Mouse (Mus musculus) A20 (cell line): ENCODE data around the gene Btbd35f19.
"Not testable (repeated sequence)": the region's sequence is repeated elsewhere in the genome, so short reads cannot be mapped to it uniquely, and the experiment has no call there.

Experiments
- DNase-seq: peaks from one replicate; pipeline ENCODE4 v3.0.0-alpha.2; 2011; ENCODE audit warnings: low read depth, low spot score

The Btbd35f19 gene

DNA sequence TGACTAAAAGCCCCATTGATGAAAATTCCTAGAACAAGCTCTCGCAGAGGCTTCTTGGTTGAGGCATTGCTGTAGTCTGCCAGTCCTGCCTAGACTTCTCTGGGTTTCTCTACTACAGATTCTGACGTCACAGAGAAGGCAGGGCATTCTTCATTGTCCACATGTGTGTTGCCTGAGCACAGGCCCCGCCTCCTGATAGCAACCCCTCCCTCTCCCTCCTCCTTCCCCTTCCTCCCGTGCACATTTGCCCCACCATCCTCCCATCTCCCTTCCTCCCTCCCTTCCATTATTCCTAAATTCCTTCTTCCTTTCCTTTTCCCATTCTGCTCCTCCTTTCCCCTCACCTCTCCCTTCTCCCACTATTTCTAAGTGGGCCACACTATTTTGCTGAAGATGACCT, at the start of gene Btbd35f19:
Gene Btbd35f19, minus strand, starts transcription at position 101 of the 400 bp plus-strand sequence.
- DNase-seq: not testable (repeated sequence)

DNA sequence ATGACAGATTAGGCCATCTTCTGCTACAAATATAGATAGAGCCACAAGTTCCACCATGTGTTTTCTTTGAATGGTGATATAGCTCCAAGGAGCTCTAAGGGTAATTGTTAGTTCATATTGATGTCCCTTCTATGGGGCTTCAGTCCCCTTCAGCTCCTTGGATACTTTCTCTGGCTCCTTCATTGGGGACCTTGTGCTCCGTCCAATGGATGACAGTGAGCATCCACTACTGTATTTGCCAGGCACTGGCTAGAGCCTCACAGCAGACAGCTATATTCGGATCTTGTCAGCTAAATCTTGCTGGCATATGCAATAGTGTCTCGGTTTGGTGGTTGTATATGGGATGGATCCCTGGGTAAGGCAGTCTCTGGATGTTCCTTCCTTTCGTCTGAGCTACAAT, 41.8 kb downstream of the Btbd35f19 start:
- not testable (repeated sequence) for DNase-seq

DNA sequence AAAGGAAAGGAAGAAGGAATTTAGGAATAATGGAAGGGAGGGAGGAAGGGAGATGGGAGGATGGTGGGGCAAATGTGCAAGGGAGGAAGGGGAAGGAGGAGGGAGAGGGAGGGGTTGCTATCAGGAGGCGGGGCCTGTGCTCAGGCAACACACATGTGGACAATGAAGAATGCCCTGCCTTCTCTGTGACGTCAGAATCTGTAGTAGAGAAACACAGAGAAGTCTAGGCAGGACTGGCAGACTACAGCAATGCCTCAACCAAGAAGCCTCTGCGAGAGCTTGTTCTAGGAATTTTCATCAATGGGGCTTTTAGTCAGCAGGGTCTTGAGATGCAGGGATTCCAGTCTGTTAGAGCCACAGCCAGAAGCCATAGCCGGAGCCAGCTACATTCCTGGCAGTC, 47.6 kb downstream of the Btbd35f19 start, which contains the start of gene Btbd35f26:
Gene Btbd35f26, plus strand, starts transcription at position 301 of the 400 bp plus-strand sequence.
- DNase-seq: not testable (repeated sequence)
